In genomic region chr4:35040896-35041295, GRCm38 (mm10) we compare ENCODE assay signal across 21 mouse cellular contexts.
"Had no signal": no experiment of that assay in that cellular context is flagged by ENCODE, and none has a peak within 500 bp of the region (broad histone marks: within the 10 kb centered on the region; RNA-seq: fewer than 3 reads in every experiment).

No protein-coding gene starts in this region.

- H3K4me1 ChIP-seq: heart, embryonic 15.5 days; hindbrain, embryonic 13.5 days; hindbrain, embryonic 15.5 days; kidney, embryonic 15.5 days; limb, embryonic 13.5 days; limb, embryonic 15.5 days had no signal

- DNase-seq: gastrocnemius, adult 2 months; gastrocnemius, postnatal 14 days; gastrocnemius, postnatal 36 days; heart, adult 2 months; heart, postnatal 14 days; heart, postnatal 36 days; kidney, adult 11 months; layer of hippocampus, adult 9-11 months; layer of hippocampus, postnatal 36 days; left cerebral cortex, postnatal 4 days had no signal

- H3K27ac ChIP-seq: gastrocnemius, adult 2 months; heart, adult 2 months; heart, embryonic 13.5 days; heart, embryonic 15.5 days; hindbrain, embryonic 13.5 days; hindbrain, embryonic 15.5 days; hindbrain, postnatal 0 days; kidney, embryonic 15.5 days; kidney, postnatal 0 days; limb, embryonic 13.5 days; limb, embryonic 15.5 days had no signal

- H3K4me2 ChIP-seq: heart, embryonic 11.5 days; heart, embryonic 13.5 days; heart, embryonic 15.5 days; hindbrain, embryonic 13.5 days; hindbrain, embryonic 15.5 days; kidney, embryonic 15.5 days; limb, embryonic 13.5 days; limb, embryonic 15.5 days had no signal

- H3K9ac ChIP-seq: heart, embryonic 13.5 days; heart, embryonic 15.5 days; hindbrain, embryonic 13.5 days; hindbrain, embryonic 15.5 days; kidney, embryonic 15.5 days; limb, embryonic 13.5 days; limb, embryonic 15.5 days had no signal

- H3K9me3 ChIP-seq: heart, embryonic 13.5 days; heart, embryonic 15.5 days; hindbrain, embryonic 13.5 days; hindbrain, embryonic 15.5 days; kidney, embryonic 15.5 days; limb, embryonic 13.5 days; limb, embryonic 15.5 days had no signal

- ATAC-seq: hindbrain, postnatal 0 days; intestine, embryonic 16.5 days had no signal

- H3K36me3 ChIP-seq: heart, embryonic 13.5 days; heart, embryonic 15.5 days; hindbrain, embryonic 13.5 days; hindbrain, embryonic 15.5 days; limb, embryonic 13.5 days; limb, embryonic 15.5 days had no signal

- H3K4me3 ChIP-seq: gastrocnemius, adult 2 months; heart, adult 2 months; heart, embryonic 13.5 days; heart, embryonic 15.5 days; hindbrain, embryonic 13.5 days; hindbrain, embryonic 15.5 days; kidney, embryonic 15.5 days; limb, embryonic 13.5 days; limb, embryonic 15.5 days had no signal

- H3K27me3 ChIP-seq: heart, embryonic 13.5 days; heart, embryonic 15.5 days; hindbrain, embryonic 13.5 days; hindbrain, embryonic 15.5 days; kidney, embryonic 15.5 days; limb, embryonic 13.5 days; limb, embryonic 15.5 days had no signal
